Mouse (Mus musculus) stomach, postnatal 0 days (tissue): ENCODE measurements around the gene Fli1.

Experiments
- CTCF ChIP-seq: IDR thresholded peaks from 2 replicates; pipeline ENCODE4 v1.5.1; 2016; ENCODE audit warnings: antibody characterized with exemption, low read depth, mild to moderate bottlenecking, moderate library complexity
- EP300 ChIP-seq: optimal IDR thresholded peaks from 2 replicates; pipeline ENCODE3; 2016; ENCODE audit warnings: antibody characterized with exemption

GRCm38 (mm10) chr9:32516691-32517090 is 26.0 kb downstream of the Fli1 start:
- TF ChIP-seq EP300: no peak
- TF ChIP-seq CTCF: no peak
